8 mouse cellular contexts compared by ENCODE assay signal in genomic region chr11:98941341-98941825, GRCm38 (mm10). TPM values are rescaled to one million over a fixed set of nuclear protein-coding genes. Genes with fewer than 3 reads are reported as not detected.
DNase-seq lines count a peak whose midpoint lies in the region; ATAC-seq and TF ChIP-seq lines count a peak whose summit lies in the region.

No protein-coding gene starts in this region.

- no peaks in the 10 kb centered on the region for H3K27me3 ChIP-seq in cerebellum, adult 2 months (ENCODE audit: control insufficient read depth, insufficient read depth, low read length)
- no peaks in the 10 kb centered on the region for H3K27me3 ChIP-seq in heart, embryonic 12.5 days (replicated peaks)
- no peaks in the 10 kb centered on the region for H3K27me3 ChIP-seq in kidney, postnatal 0 days (ENCODE audit: insufficient read depth, low read length)

- H3K9ac ChIP-seq in heart, embryonic 12.5 days: peak overlapping the region; percentile 92
- H3K9ac ChIP-seq in kidney, postnatal 0 days (ENCODE audit: low read depth, low read length): peak overlapping the region; percentile 63

- DNase-seq in right cerebral cortex, postnatal 14 days: peak; percentile 85
- no peak for DNase-seq in right cerebral cortex, postnatal 25 days
- peak; percentile 85 to 87 for DNase-seq in cerebellum, adult 2 months
- peak; percentile 60 for DNase-seq in kidney, postnatal 0 days (ENCODE audit: low spot score)
- DNase-seq in lung, postnatal 10 days: peak; percentile 79
- DNase-seq in yolk sac, embryonic 10.5 days (ENCODE audit: low spot score): peak; percentile 30
- DNase-seq in frontal cortex, postnatal 25 days (ENCODE audit: low spot score in 2 of 2): no peak

- 0 out of 2 replicates have a peak, but pooled peaks have one; percentile 2 for ATAC-seq in heart, embryonic 12.5 days (ENCODE audit: insufficient number of reproducible peaks, low FRiP score)
- 0 out of 2 replicates have a peak, but pooled peaks have one; percentile 0 for ATAC-seq in kidney, postnatal 0 days (replicated peaks; ENCODE audit: low FRiP score, low read depth)

- peak overlapping the region; percentile 87 for H3K4me2 ChIP-seq in heart, embryonic 12.5 days
- peak overlapping the region; percentile 98 for H3K4me2 ChIP-seq in kidney, postnatal 0 days (ENCODE audit: low read length)

- TF ChIP-seq CTCF in cerebellum, adult 2 months (IDR thresholded peaks at IDR 0.05; ENCODE audit: borderline replicate concordance, insufficient read depth, low read depth, low read length): no peak
- TF ChIP-seq CTCF in kidney, postnatal 0 days (IDR thresholded peaks at IDR 0.05; ENCODE audit: low read depth): no peak

- H3K4me1 ChIP-seq in cerebellum, adult 2 months (ENCODE audit: control insufficient read depth, insufficient read depth, low read length): peaks cover 60% of the 10 kb centered on the region
- peaks cover 88% of the 10 kb centered on the region for H3K4me1 ChIP-seq in heart, embryonic 12.5 days (replicated peaks)
- peaks cover 81% of the 10 kb centered on the region for H3K4me1 ChIP-seq in kidney, postnatal 0 days (replicated peaks; ENCODE audit: insufficient read depth, low read length)

- 2% methylated on average over 12 of the region's 12 CpGs for WGBS in cerebellum, adult 2 months
- 2% methylated on average over 12 of the region's 12 CpGs for WGBS in heart, embryonic 12.5 days
- WGBS in kidney, postnatal 0 days: 3% methylated on average over 12 of the region's 12 CpGs

- H3K36me3 ChIP-seq in heart, embryonic 12.5 days: no peaks in the 10 kb centered on the region
- H3K36me3 ChIP-seq in kidney, postnatal 0 days (ENCODE audit: insufficient read depth, low read length): no peaks in the 10 kb centered on the region

- H3K4me3 ChIP-seq in cerebellum, adult 2 months (replicated peaks; ENCODE audit: insufficient read depth, low read depth, low read length): peak overlapping the region; percentile 33
- H3K4me3 ChIP-seq in heart, embryonic 12.5 days: peak overlapping the region; percentile 76
- H3K4me3 ChIP-seq in kidney, postnatal 0 days (replicated peaks; ENCODE audit: low read depth, low read length): peak overlapping the region; percentile 34

- peak overlapping the region; percentile 48; the same call in 1 of the 2 replicates for H3K27ac ChIP-seq in cerebellum, adult 2 months (ENCODE audit: insufficient read depth, low read length)
- H3K27ac ChIP-seq in heart, embryonic 12.5 days (ENCODE audit: poor library complexity, severe bottlenecking): peak overlapping the region; percentile 100
- peak overlapping the region; percentile 98 for H3K27ac ChIP-seq in kidney, postnatal 0 days

- no peak for TF ChIP-seq POLR2A in cerebellum, adult 2 months (IDR thresholded peaks at IDR 0.05; ENCODE audit: borderline replicate concordance, insufficient read depth, low read length)

- H3K9me3 ChIP-seq in heart, embryonic 12.5 days (replicated peaks): no peaks in the 10 kb centered on the region
- no peaks in the 10 kb centered on the region for H3K9me3 ChIP-seq in kidney, postnatal 0 days (replicated peaks; ENCODE audit: low read length)

RNA-seq across cellular contexts. Expression of gene Rara, which starts 13.8 kb away (rescaled TPM):
- 13.5 and 15.4 TPM in 2 replicates for polyA plus RNA-seq in cerebellum, adult 2 months (2012; rRNA removed)
- 33.8 and 35.1 TPM in 2 replicates for polyA plus RNA-seq in heart, embryonic 12.5 days (2016; fragmentation: Nextera tagmentation; extraction: Ambion mirVana)
- polyA plus RNA-seq in kidney, postnatal 0 days (2015; fragmentation: Nextera tagmentation; extraction: Ambion mirVana): 25.7 and 26.3 TPM in 2 replicates

RNA-seq across cellular contexts. Expression of gene Cdc6, which starts 33.8 kb away (rescaled TPM):
- polyA plus RNA-seq in cerebellum, adult 2 months (2012; rRNA removed): 0.30 and 0.36 TPM in 2 replicates
- 27.0 and 27.7 TPM in 2 replicates for polyA plus RNA-seq in heart, embryonic 12.5 days (2016; fragmentation: Nextera tagmentation; extraction: Ambion mirVana)
- 12.3 and 15.5 TPM in 2 replicates for polyA plus RNA-seq in kidney, postnatal 0 days (2015; fragmentation: Nextera tagmentation; extraction: Ambion mirVana)

RNA-seq across cellular contexts. Expression of gene Gjd3, which starts 41.4 kb away (rescaled TPM):
- polyA plus RNA-seq in cerebellum, adult 2 months (2012; rRNA removed): 1.2 and 2.1 TPM in 2 replicates
- polyA plus RNA-seq in heart, embryonic 12.5 days (2016; fragmentation: Nextera tagmentation; extraction: Ambion mirVana): 3.5 and 3.9 TPM in 2 replicates
- 1.1 and 1.6 TPM in 2 replicates for polyA plus RNA-seq in kidney, postnatal 0 days (2015; fragmentation: Nextera tagmentation; extraction: Ambion mirVana)

Comparison
In these comparisons a context has a peak if more than half of its experiments do, and no peak if none do; other contexts are left out.
1. DNase-seq: peak in right cerebral cortex, postnatal 14 days (single experiment), cerebellum, adult 2 months (2 of 2), kidney, postnatal 0 days (single experiment), lung, postnatal 10 days (single experiment) and yolk sac, embryonic 10.5 days (single experiment); none in right cerebral cortex, postnatal 25 days (single experiment) and frontal cortex, postnatal 25 days (0 of 2).
2. H3K27ac ChIP-seq: peak in every context shown above with its lines; median percentile 100 in heart, embryonic 12.5 days; 98 in kidney, postnatal 0 days; 48 in cerebellum, adult 2 months.
3. Peak in every context shown above with its lines, with median percentiles within 50 percentile points of each other: H3K4me3 ChIP-seq.